Mouse (Mus musculus) CD4-positive naive resting alpha-beta T cell, adult 76 days (primary cell): ENCODE results near the gene Unc5c. TPM values are rescaled to one million over a fixed set of nuclear protein-coding genes. Genes with fewer than 3 reads are reported as not detected.

Experiments used
- total RNA-seq: library from RNA; stranded (reverse); gene quantifications from one replicate; pipeline ENCODE4 v1.2.4, GENCODE M21; 2023

Gene Unc5c
- total RNA-seq: not detected

DNA sequence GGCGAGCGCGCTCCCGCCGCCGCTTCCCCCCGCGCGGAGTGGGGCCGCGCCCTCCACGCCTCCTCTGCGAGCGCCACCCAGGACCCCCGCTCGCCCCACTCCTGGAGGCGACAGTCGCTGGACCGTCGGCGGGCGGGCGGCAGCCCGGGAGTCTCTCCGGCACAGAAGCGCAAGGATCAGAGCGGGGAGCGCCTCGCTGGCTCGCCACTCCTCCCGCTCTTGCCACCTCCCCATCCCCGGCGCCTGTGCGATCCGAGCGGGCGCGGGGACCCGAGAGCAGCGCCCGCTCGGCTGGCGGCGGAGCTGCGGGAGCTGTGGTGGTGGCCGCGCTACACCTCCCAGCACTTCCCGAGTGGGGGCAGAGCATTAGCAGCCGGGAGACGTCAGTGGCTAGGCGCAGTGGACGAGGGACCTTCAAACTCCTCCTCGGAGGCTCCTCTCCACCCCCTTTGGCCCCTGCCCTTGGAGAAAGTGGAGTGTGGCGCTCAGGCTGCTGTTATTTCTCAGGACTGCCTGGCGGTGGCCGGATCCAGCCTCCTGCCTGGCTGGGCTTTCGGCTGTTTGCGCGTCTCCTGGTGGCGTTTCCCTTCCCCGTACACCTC lies at the start of gene Unc5c:
Gene Unc5c, plus strand, starts transcription at position 113 of the 602 bp plus-strand sequence.

